Mouse (Mus musculus) ES-Bruce4 (cell line): ENCODE measurements around the gene Mcf2l.

Source experiments
- CTCF ChIP-seq: IDR thresholded peaks from one replicate; pipeline ENCODE4 v1.8.1; 2011; ENCODE audit warnings: low read depth, low read length
- POLR2A ChIP-seq: IDR thresholded peaks from one replicate; pipeline ENCODE4 v1.8.1; 2011; ENCODE audit warnings: low read length; ENCODE audit not compliant: insufficient read depth

DNA sequence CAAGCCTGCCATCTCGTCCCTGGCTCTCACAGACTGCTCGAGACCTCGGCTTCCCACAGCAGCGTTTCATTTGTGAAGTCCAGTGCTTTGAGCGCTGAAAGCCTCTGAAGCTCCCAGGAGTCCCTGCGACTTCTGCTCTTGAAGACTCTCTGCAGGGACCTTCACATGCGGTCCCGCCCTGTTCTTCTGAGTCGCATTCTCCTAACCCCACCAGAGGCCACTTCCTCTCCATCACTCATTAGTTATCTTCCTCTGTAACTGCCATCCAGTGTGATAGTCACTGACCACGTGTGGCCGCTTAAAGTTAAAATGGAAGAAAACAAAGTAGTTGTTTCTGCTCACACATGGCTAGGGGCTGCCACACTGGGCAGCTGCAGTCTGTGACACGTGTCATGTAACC is 103.7 kb downstream of the Mcf2l start:
- no peak for TF ChIP-seq CTCF
- no peak for TF ChIP-seq POLR2A
